Mouse (Mus musculus) heart, embryonic 14.5 days (tissue): ENCODE measurements at regions not wholly inside any gene's neighbourhood (a gene's known extent, or its start where the extent isn't known, plus 50 kb on each side); places are given as distances from the start of the nearest gene placed in this dataset.

Experiments
- ATAC-seq: fragments of 200-750 bp; cut with Nextera tagmentation; 2 replicates; pipeline ENCODE4 v1.8.0; 2017; ENCODE audit warnings: low read depth, moderate TSS enrichment; ENCODE audit not compliant: insufficient number of reproducible peaks, insufficient read depth, low FRiP score
- H3K27ac ChIP-seq, 2 experiments: fragments of 200-500 bp in 1 of 2; fragments of 300-500 bp in 1 of 2; sonication (generic) in 1 of 2; replicated peaks in 1 of 2; 2 replicates each; pipeline ENCODE4 v1.5.1; 2012 to 2014; ENCODE audit warnings: low read depth in 2 of 2, low read length in 2 of 2, control low read depth in 1 of 2, mild to moderate bottlenecking in 1 of 2, mixed read lengths in 1 of 2; ENCODE audit not compliant: control insufficient read depth in 1 of 2, insufficient read depth in 1 of 2
- H3K27me3 ChIP-seq: fragments of 300-500 bp; sonication (generic); 2 replicates; pipeline ENCODE4 v1.6.1; 2014; ENCODE audit warnings: mild to moderate bottlenecking, low read length, control low read depth; ENCODE audit not compliant: control insufficient read depth, insufficient read depth
- H3K36me3 ChIP-seq: fragments of 300-500 bp; sonication (generic); 2 replicates; pipeline ENCODE4 v1.6.1; 2014; ENCODE audit warnings: mild to moderate bottlenecking, control low read depth, low read length, mixed read lengths; ENCODE audit not compliant: control insufficient read depth, insufficient read depth
- H3K4me1 ChIP-seq, 2 experiments: fragments of 200-500 bp in 1 of 2; fragments of 300-500 bp in 1 of 2; sonication (generic) in 1 of 2; 2 replicates each; pipeline ENCODE4 v1.6.1; 2012 to 2014; ENCODE audit warnings: low read length in 2 of 2, control low read depth in 1 of 2, mixed read lengths in 1 of 2; ENCODE audit not compliant: control insufficient read depth in 2 of 2, insufficient read depth in 2 of 2
- H3K4me2 ChIP-seq: fragments of 300-500 bp; sonication (generic); 2 replicates; pipeline ENCODE4 v1.6.1; 2014; ENCODE audit warnings: mild to moderate bottlenecking, low read length
- H3K4me3 ChIP-seq, 2 experiments: fragments of 200-500 bp in 1 of 2; fragments of 300-500 bp in 1 of 2; sonication (generic) in 1 of 2; 2 replicates each; pipeline ENCODE4 v1.5.1; 2012 to 2014; ENCODE audit warnings: low read length in 2 of 2, mild to moderate bottlenecking in 2 of 2, control low read depth in 1 of 2, low read depth in 1 of 2, moderate library complexity in 1 of 2; ENCODE audit not compliant: control insufficient read depth in 1 of 2, insufficient read depth in 1 of 2
- H3K9ac ChIP-seq: fragments of 300-500 bp; sonication (generic); 2 replicates; pipeline ENCODE4 v1.6.1; 2014; ENCODE audit warnings: mild to moderate bottlenecking, low read length
- H3K9me3 ChIP-seq: fragments of 300-500 bp; sonication (generic); 2 replicates; pipeline ENCODE4 v1.6.1; 2016; ENCODE audit warnings: low read length, control low read depth; ENCODE audit not compliant: control insufficient read depth
- WGBS: fragments of 180-500 bp; shearing (Covaris S2); extraction: QIAGEN DNeasy Blood & Tissue Kit; methylation state at CpG from one replicate; pipeline ENCODE4 v1.1.7; 2014; 5-methylcytosine and 5-hydroxymethylcytosine counted together

GRCm38 (mm10) chr19:53450624-53451387, 60.4 kb upstream of the Smndc1 start:
- Histone ChIP-seq H3K27ac (no peak overlapping the region), H3K4me1 (peaks cover 14 to 34% of the 10 kb centered on the region in 2 experiments), H3K4me3 (no peak overlapping the region), H3K27me3 (no peaks in the 10 kb centered on the region), H3K4me2 (no peak overlapping the region), H3K9me3 (no peaks in the 10 kb centered on the region), H3K36me3 (no peaks in the 10 kb centered on the region), H3K9ac (no peak overlapping the region)
- no peak for ATAC-seq
- WGBS: 77% methylated on average over 15 of the region's 17 CpGs

DNA sequence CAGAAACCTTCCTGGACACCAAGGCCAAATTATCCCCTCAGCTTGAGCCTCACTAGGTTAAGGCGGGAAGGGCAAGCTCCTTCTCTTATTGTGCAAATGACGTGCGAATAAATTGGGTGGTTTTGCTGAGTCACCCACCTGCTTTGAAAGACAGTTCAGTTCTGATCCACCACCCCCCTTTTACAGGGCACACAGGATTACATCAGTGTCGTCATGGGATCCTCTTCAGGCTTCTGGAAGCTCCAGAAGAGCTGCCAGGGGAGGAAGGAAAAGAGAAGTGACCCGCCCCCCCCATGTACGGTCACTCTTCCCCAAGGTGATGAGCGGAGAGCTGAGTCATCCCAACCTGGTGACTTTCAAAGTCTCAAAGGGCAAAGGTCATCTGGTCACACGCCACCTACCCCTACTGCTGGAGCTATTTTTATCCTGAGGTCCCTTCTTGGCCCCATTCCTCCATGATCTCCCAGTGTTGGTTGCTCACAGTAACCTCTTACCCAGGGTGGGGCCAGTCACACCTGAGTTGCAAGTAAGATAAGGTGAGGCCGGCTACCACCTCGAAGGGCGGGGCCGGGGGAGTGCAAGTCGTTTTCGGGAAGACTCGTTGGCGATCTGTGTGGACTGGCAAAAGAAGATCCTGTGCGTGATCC, 58.9 kb upstream of the Smndc1 start:
- H3K27me3 ChIP-seq: no peaks in the 10 kb centered on the region
- H3K36me3 ChIP-seq: no peaks in the 10 kb centered on the region
- H3K9me3 ChIP-seq: no peaks in the 10 kb centered on the region
- WGBS: 78% methylated on average over 17 of the region's 17 CpGs
- no peak overlapping the region for H3K9ac ChIP-seq
- H3K27ac ChIP-seq: no peak overlapping the region
- peaks cover 14 to 34% of the 10 kb centered on the region in 2 experiments for H3K4me1 ChIP-seq
- ATAC-seq: no peak
- H3K4me2 ChIP-seq: no peak overlapping the region
- no peak overlapping the region for H3K4me3 ChIP-seq

- WGBS: 58% methylated on average over 10 of the region's 10 CpGs
- Histone ChIP-seq H3K9me3 (no peaks in the 10 kb centered on the region), H3K4me2 (no peak overlapping the region), H3K4me3 (no peak overlapping the region), H3K9ac (no peak overlapping the region), H3K27me3 (no peaks in the 10 kb centered on the region), H3K27ac (no peak overlapping the region), H3K36me3 (no peaks in the 10 kb centered on the region), H3K4me1 (peaks cover 14 to 34% of the 10 kb centered on the region in 2 experiments)
- ATAC-seq: no peak
These were observed 57.8 kb upstream of the Smndc1 start for GRCm38 (mm10) chr19:53448206-53448605.

GRCm38 (mm10) chr19:53447754-53448153, 57.4 kb upstream of the Smndc1 start:
- Histone ChIP-seq H3K4me3 (no peak overlapping the region), H3K27me3 (no peaks in the 10 kb centered on the region), H3K27ac (no peak overlapping the region), H3K36me3 (no peaks in the 10 kb centered on the region), H3K4me2 (no peak overlapping the region), H3K9ac (no peak overlapping the region), H3K4me1 (peaks cover 14 to 31% of the 10 kb centered on the region in 2 experiments), H3K9me3 (no peaks in the 10 kb centered on the region)
- ATAC-seq: no peak
- 66% methylated on average over 6 of the region's 6 CpGs for WGBS

DNA sequence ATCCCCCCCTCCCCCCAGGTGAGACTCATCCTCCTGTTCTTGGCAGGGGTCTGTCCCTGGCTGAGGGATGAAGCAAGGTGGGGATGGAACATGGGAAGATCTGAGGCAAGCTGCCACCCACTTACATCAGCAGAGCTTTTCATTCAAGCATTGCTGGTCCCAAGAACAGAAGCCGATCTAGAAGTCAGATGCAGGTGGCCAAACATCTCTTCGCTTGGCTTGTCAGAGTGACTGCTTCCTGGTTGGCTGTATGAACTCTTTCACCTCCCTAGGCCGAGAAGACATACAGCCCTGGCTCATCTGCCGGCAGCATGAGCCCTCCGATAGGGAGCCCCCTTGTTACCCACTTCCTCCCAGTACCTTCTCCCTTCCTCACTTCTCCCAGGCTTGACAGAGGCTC, 55.8 kb upstream of the Smndc1 start:
- H3K4me1 ChIP-seq: peaks cover 12 to 18% of the 10 kb centered on the region in 2 experiments
- no peak for ATAC-seq
- H3K36me3 ChIP-seq: no peaks in the 10 kb centered on the region
- no peaks in the 10 kb centered on the region for H3K9me3 ChIP-seq
- no peaks in the 10 kb centered on the region for H3K27me3 ChIP-seq
- no peak overlapping the region for H3K27ac ChIP-seq
- H3K9ac ChIP-seq: no peak overlapping the region
- H3K4me3 ChIP-seq: no peak overlapping the region
- no peak overlapping the region for H3K4me2 ChIP-seq
- 45% methylated on average over 5 of the region's 5 CpGs for WGBS

GRCm38 (mm10) chr19:53444646-53445045, 54.3 kb upstream of the Smndc1 start:
- Histone ChIP-seq H3K36me3 (no peaks in the 10 kb centered on the region), H3K27ac (no peak overlapping the region), H3K4me2 (no peak overlapping the region), H3K4me1 (peaks cover 8 to 20% of the 10 kb centered on the region in 2 experiments; a peak in 2 of 4 replicates), H3K27me3 (no peaks in the 10 kb centered on the region), H3K9me3 (no peaks in the 10 kb centered on the region), H3K9ac (no peak overlapping the region), H3K4me3 (no peak overlapping the region)
- no peak for ATAC-seq
- 77% methylated on average over 5 of the region's 5 CpGs for whole genome bisulfite sequencing

DNA sequence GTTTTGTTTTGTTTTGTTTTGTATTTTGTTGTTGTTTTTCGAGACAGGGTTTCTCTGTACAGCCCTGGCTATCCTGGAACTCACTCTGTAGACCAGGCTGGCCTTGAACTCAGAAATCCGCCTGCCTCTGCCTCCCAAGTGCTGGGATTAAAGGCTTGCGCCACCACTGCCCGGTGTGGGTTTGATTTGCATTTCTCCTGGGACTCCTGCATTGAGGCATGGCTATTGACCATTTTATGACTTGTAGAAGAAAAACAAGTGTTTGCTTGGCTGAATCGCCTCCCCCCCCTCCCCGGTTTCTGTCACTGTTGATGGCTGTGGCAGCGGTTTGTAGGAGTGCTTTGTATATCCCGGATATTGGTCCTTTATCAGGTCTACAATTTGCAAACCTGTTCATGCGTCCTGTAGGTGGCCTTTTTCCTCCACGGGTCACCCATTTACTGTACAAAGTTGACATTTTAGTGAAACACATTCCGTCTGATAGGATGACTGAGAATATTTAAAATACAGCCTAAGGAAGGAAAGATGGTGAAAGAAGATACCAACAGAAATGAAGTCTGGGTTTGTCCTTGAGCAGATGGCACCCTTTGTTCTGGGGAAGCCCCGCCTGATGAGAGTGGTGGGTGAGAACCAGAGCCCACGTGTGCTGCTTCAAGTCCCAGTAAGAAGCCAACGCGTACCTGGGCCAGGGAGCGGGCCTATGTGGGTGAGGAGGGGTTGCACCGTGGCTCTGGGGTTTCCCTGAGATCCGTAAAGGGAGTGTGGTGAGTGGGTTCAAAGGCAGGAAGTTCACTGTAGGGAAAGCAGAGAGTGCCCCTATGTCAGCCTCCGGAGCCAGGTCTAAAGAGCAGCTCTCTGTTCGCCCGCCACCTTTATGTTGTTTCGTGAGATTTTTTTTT, 52.6 kb upstream of the Smndc1 start:
- Histone ChIP-seq H3K4me2 (no peak overlapping the region), H3K9ac (no peak overlapping the region), H3K9me3 (no peaks in the 10 kb centered on the region), H3K4me3 (no peak overlapping the region), H3K27me3 (no peaks in the 10 kb centered on the region), H3K4me1 (peaks cover 10 to 11% of the 10 kb centered on the region in 2 experiments; a peak in 2 of 4 replicates), H3K36me3 (no peaks in the 10 kb centered on the region), H3K27ac (no peak overlapping the region)
- ATAC-seq: no peak
- WGBS: 81% methylated on average over 22 of the region's 22 CpGs
